Mouse (Mus musculus) heart, postnatal 0 days (tissue): Measurements from ENCODE around the gene Gm49318. TPM values are rescaled to one million over a fixed set of nuclear protein-coding genes. Genes with fewer than 3 reads are reported as not detected.

ENCODE experiments used
- ATAC-seq: fragments of 200-750 bp; cut with Nextera tagmentation; 2 replicates; pipeline ENCODE4 v1.8.0; 2017; ENCODE audit warnings: low read depth, moderate number of reproducible peaks, moderate library complexity; ENCODE audit not compliant: insufficient read depth
- DNase-seq: peaks from one replicate; pipeline ENCODE4 v3.0.0-alpha.2; 2016; ENCODE audit warnings: low spot score
- H3K27ac ChIP-seq: fragments of 300-500 bp; sonication (generic); 2 replicates; pipeline ENCODE4 v1.5.1; 2014; ENCODE audit warnings: low read depth, mild to moderate bottlenecking
- H3K27me3 ChIP-seq: fragments of 300-500 bp; sonication (generic); 2 replicates; pipeline ENCODE4 v1.6.1; 2014; ENCODE audit warnings: low read length, mixed read lengths; ENCODE audit not compliant: control insufficient read depth, insufficient read depth
- H3K36me3 ChIP-seq: fragments of 300-500 bp; sonication (generic); replicated peaks from 2 replicates; pipeline ENCODE4 v1.6.1; 2014; ENCODE audit warnings: low read length, mixed read lengths; ENCODE audit not compliant: control insufficient read depth, insufficient read depth
- H3K4me1 ChIP-seq: fragments of 300-500 bp; sonication (generic); 2 replicates; pipeline ENCODE4 v1.6.1; 2014; ENCODE audit warnings: antibody characterized with exemption; ENCODE audit not compliant: control insufficient read depth, insufficient read depth
- H3K4me2 ChIP-seq: fragments of 300-500 bp; sonication (generic); 2 replicates; pipeline ENCODE4 v1.6.1; 2014; ENCODE audit warnings: low read depth, mild to moderate bottlenecking, low read length, moderate library complexity
- H3K4me3 ChIP-seq: fragments of 300-500 bp; sonication (generic); 2 replicates; pipeline ENCODE4 v1.5.1; 2014; ENCODE audit warnings: low read depth, low read length
- H3K9ac ChIP-seq: fragments of 300-500 bp; sonication (generic); replicated peaks from 2 replicates; pipeline ENCODE4 v1.6.1; 2014; ENCODE audit warnings: low read depth, low read length, mixed read lengths
- H3K9me3 ChIP-seq: fragments of 300-500 bp; sonication (generic); replicated peaks from 2 replicates; pipeline ENCODE4 v1.6.1; 2016; ENCODE audit warnings: low read length; ENCODE audit not compliant: control insufficient read depth
- CTCF ChIP-seq: IDR thresholded peaks from 2 replicates; pipeline ENCODE4 v1.5.1; 2016; ENCODE audit warnings: antibody characterized with exemption, control low read depth, low read depth
- EP300 ChIP-seq: IDR thresholded peaks from 2 replicates; pipeline ENCODE4 v1.6.1; 2016; ENCODE audit warnings: antibody characterized with exemption, low read depth
- WGBS: fragments of 180-500 bp; shearing (Covaris S2); extraction: QIAGEN DNeasy Blood & Tissue Kit; methylation state at CpG from one replicate; pipeline ENCODE4 v1.1.7; 2014; 5-methylcytosine and 5-hydroxymethylcytosine counted together
- polyA plus RNA-seq: library from polyadenylated mRNA; unstranded; fragments of >200 nt; fragmentation: Nextera tagmentation; extraction: Ambion mirVana; gene quantifications from 2 replicates; pipeline ENCODE4 v1.2.1, GENCODE M21; 2015
- total RNA-seq: library from RNA; depleted of rRNA; stranded (reverse); fragments of >200 nt; gene quantifications from 2 replicates; pipeline ENCODE4 v1.2.3, GENCODE M21; 2014; ENCODE audit warnings: low replicate concordance

Gm49318 gene
- total and polyA plus RNA-seq, 2 experiments from 2014 or later = not detected

GRCm38 (mm10) chr9:22056303-22056910 lies 14.7 kb downstream of the Gm49318 start:
- peaks cover 5% of the 10 kb centered on the region; the same call in 1 of the 2 replicates for H3K4me1 ChIP-seq
- H3K27me3 ChIP-seq = peaks cover 44% of the 10 kb centered on the region
- peaks cover 31% of the 10 kb centered on the region for H3K36me3 ChIP-seq
- ATAC-seq (no peak), DNase-seq (no peak)
- H3K4me3 ChIP-seq = no peak overlapping the region
- H3K4me2 ChIP-seq = no peak overlapping the region
- WGBS = 69% methylated on average over 9 of the region's 9 CpGs
- TF ChIP-seq EP300 = no peak
- TF ChIP-seq CTCF = no peak
- H3K27ac ChIP-seq = no peak overlapping the region
- no peak overlapping the region for H3K9ac ChIP-seq
- H3K9me3 ChIP-seq = no peaks in the 10 kb centered on the region

GRCm38 (mm10) chr9:22055713-22056112 lies 15.3 kb downstream of the Gm49318 start:
- DNase-seq = no peak
- 30% methylated on average over 29 of the region's 29 CpGs for WGBS
- H3K4me1 ChIP-seq = peaks cover 11% of the 10 kb centered on the region; the same call in 1 of the 2 replicates
- peaks cover 24% of the 10 kb centered on the region for H3K36me3 ChIP-seq
- no peak overlapping the region for H3K9ac ChIP-seq
- no peaks in the 10 kb centered on the region for H3K9me3 ChIP-seq
- H3K4me3 ChIP-seq = no peak overlapping the region
- peaks cover 51% of the 10 kb centered on the region for H3K27me3 ChIP-seq
- H3K4me2 ChIP-seq = no peak overlapping the region
- ATAC-seq = no peak
- no peak overlapping the region for H3K27ac ChIP-seq
- TF ChIP-seq EP300 (no peak), CTCF (no peak)

GRCm38 (mm10) chr9:22054411-22055076 lies 16.5 kb downstream of the Gm49318 start:
- Histone ChIP-seq H3K4me3 (no peak overlapping the region), H3K9ac (no peak overlapping the region), H3K36me3 (peaks cover 22% of the 10 kb centered on the region), H3K27ac (no peak overlapping the region), H3K27me3 (peaks cover 62% of the 10 kb centered on the region), H3K4me1 (peaks cover 11% of the 10 kb centered on the region; the same call in 1 of the 2 replicates), H3K9me3 (no peaks in the 10 kb centered on the region), H3K4me2 (0 out of 2 replicates have a peak overlapping the region, but pooled peaks have one; percentile 3)
- DNase-seq (peak; percentile 39), ATAC-seq (peak; percentile 37)
- 2% methylated on average over 32 of the region's 32 CpGs for WGBS
- TF ChIP-seq EP300 = no peak
- peak; percentile 50 for TF ChIP-seq CTCF

- ATAC-seq = no peak
- peaks cover 11% of the 10 kb centered on the region; the same call in 1 of the 2 replicates for H3K4me1 ChIP-seq
- WGBS = 25% methylated on average over 7 of the region's 7 CpGs
- H3K27ac ChIP-seq = no peak overlapping the region
- TF ChIP-seq EP300 (no peak), CTCF (no peak)
- no peaks in the 10 kb centered on the region for H3K9me3 ChIP-seq
- no peak overlapping the region for H3K9ac ChIP-seq
- peaks cover 67% of the 10 kb centered on the region for H3K27me3 ChIP-seq
- no peak overlapping the region for H3K4me2 ChIP-seq
- no peak overlapping the region for H3K4me3 ChIP-seq
- peaks cover 16% of the 10 kb centered on the region for H3K36me3 ChIP-seq
- DNase-seq = no peak
These were observed 17.4 kb downstream of the Gm49318 start for GRCm38 (mm10) chr9:22053657-22054056.

- 2% methylated on average over 25 of the region's 28 CpGs for WGBS
- H3K4me1 ChIP-seq = peaks cover 11% of the 10 kb centered on the region; the same call in 1 of the 2 replicates
- H3K27me3 ChIP-seq = peaks cover 67% of the 10 kb centered on the region
- no peak for ATAC-seq
- no peak within 1 kb of the TSS for H3K27ac ChIP-seq
- TF ChIP-seq CTCF = no peak
- TF ChIP-seq EP300 = no peak
- peak within 1 kb of the TSS; percentile 37 for H3K4me3 ChIP-seq
- H3K36me3 ChIP-seq = peaks cover 2% of the 10 kb centered on the region
- DNase-seq = no peak
- no peak within 1 kb of the TSS for H3K9ac ChIP-seq
- peak within 1 kb of the TSS; percentile 60 for H3K4me2 ChIP-seq
- no peaks in the 10 kb centered on the region for H3K9me3 ChIP-seq
These were observed 19.2 kb downstream of the Gm49318 start, which contains the start of gene Elavl3 for GRCm38 (mm10) chr9:22051958-22052254. TSS of gene Elavl3 (minus strand) at chr9:22052023.
